Mouse (Mus musculus): ENCODE data around the gene Mybbp1a. TPM values are rescaled to one million over a fixed set of nuclear protein-coding genes. Genes with fewer than 3 reads are reported as not detected.
"Not testable (repeated sequence)": the region's sequence is repeated elsewhere in the genome, so short reads cannot be mapped to it uniquely, and the experiment has no call there.

Gene Mybbp1a
- total RNA-seq, 4 experiments from 2014 or later: 54.6 to 66.0 (median 57.1) TPM

DNA sequence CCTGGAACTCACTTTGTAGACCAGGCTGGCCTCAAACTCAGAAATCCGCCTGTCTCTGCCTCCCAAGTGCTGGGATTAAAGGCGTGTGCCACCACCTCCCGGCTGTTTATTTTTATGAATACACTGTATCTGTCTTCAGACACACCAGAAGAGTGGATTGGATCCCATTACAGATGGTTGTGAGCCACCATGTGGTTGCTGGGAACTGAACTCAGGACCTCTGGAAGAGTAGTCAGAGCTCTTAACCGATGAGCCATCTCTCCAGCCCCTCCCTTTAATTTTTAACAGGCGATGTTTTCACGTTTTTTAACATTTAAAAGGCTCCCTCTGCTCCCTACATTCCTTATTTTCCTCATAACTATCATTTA lies 574 bp upstream of the Mybbp1a start:
- not testable (repeated sequence) for DNase-seq (ENCODE audit: low spot score in 2 of 2)

DNA sequence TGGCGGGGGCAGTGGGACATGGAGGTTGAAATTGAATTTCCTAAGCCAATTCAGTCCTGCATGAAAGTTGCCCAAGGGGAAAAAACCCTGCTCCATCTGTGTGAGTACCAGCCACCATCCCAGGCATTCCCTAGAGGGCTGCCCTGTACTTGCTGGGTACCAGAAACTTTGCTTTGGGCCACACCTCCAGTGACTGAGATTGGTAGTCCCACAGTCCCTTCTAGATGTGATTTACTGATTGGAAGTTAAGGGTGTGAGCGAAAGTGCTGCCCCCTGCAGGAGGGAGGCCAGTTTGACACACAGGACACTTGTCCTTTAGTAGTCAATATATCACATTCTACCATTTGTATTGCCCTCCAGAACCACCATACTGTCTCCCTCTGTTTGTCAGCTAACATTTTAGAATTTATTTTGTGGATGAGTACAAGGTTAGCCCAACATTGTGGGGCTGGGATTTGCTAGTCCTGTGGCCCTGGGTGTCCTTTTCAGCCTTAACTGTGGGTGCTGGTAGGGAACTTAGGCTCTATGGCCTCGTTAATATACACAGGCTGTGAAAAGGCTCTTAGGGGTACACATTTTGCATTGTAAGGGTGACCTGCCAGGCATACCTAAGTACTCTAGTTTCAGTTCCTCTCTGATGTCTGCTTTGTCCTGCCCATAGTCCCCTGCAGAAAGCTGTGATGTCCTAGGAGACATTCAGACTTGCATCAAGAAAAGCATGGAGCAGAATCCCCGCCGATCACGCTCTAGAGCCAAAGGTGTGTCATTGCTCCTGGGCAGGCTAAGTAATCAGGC lies 5.4 kb downstream of the Mybbp1a start:
- DNase-seq (ENCODE audit: low spot score in 2 of 2): no peak

- DNase-seq (ENCODE audit: low spot score in 2 of 2): no peak
These were observed 6.3 kb downstream of the Mybbp1a start for GRCm38 (mm10) chr11:72447475-72447874.

DNA sequence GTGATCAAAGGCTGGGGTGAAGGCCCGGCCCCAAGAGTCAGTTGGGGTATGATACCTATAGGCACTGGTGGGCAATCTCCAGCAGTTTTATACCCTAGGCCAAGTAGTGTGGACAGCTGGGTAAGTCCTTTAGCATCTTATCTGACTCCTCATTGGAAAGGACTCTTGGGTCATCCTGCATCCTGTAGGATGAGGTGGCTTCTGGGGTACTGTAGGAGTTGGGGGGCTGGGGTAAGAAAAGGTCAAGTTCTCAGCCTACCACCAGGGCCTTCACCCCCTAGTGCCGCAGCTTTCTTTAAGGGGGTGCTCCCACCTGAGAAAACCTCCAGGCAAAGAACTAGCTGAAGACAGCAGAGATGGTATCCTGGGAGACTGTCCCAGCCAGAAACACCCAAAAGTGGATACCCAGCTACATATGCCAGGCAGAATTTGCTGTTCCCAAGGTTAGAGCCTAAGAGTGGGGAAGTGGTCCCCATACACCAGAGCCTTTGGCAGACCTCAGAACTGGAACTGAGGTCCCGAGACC lies 11.0 kb downstream of the Mybbp1a start:
- DNase-seq (ENCODE audit: low spot score in 2 of 2): no peak

DNA sequence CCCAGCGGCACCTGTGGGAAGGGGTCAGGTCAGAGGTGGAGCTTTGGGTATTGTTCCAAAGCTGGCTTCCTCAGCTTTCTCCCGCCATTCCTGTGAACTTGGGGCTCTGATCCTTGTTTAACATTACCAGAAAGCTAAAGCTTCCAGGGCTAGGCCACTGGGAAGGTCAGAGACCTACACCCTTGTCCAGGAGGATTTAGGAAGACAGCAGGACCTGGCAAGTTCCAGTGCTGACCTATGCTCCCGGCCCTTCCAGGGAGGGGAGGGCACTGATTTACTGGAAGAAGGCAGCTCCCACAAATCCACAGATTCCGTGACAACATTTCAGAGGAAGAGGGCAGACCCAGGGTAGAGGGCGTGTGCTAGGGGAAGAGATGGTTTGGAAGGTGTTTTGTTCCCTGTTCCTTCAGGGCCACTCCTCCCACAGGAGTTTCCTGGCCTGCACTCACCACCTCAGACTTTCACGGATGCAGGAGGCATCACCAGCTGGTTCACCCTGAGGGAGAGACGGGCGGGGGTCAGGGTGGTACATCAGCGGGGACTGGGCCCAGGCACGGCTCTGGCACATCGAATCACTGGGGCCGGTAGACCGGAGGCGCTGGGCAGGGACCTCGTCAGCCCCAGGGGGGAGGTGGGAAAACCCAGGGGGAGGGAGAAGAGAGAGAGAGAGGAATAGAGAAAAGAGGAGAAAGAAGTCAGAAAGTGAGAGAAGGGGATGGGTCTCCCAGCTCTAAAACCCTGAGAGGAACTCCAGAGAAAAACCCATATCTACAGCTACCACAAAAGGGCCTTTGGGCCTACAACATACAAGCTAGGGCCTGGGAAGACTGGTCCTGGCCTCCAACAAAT lies 12.2 kb downstream of the Mybbp1a start:
- no peak for DNase-seq (ENCODE audit: low spot score in 2 of 2)

DNA sequence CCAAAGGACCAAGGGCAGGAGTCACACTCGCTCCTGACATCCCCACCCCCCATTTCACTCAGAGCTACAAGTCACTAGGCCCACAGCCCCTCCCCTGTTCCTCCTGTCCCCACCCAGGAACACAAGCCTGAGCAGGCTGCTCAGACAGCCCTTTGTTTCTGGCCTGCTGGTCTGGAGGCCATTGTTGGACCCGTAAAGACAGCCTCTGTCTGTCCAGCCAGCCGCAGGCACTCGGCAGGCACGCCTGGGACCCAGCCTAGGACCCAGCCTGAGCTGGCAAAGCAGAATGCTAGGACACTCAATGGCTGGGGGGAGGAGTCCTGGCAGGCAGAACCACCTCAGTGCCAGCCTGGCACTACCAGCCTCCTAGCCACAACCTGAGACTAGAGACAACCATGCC lies 14.5 kb downstream of the Mybbp1a start:
- no peak for DNase-seq (ENCODE audit: low spot score in 2 of 2)

- no peak for DNase-seq (ENCODE audit: low spot score in 2 of 2)
These were observed 16.9 kb downstream of the Mybbp1a start for GRCm38 (mm10) chr11:72457995-72458496.

DNA sequence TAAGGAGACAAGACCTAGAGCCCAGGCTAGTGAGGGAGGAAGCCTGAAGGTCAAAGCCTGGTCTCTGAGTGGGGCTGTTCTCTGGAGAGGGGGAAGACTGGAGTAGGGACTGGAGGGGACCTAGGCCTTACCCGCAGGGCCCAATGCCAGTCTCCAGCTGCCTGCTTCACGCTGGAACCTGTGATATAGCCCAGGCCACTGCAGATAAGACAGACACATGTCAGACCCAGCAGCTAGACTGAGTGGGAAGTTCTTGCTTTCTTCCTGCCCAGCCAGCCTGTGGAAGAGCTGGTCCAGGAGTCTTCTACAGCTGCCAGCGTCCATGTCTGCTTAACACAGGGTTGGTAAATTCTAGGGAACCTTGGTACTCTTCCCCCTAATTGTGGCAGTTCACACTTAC lies 17.3 kb downstream of the Mybbp1a start:
- no peak for DNase-seq (ENCODE audit: low spot score in 2 of 2)

- no peak for DNase-seq (ENCODE audit: low spot score in 2 of 2)
These were observed 20.4 kb downstream of the Mybbp1a start for GRCm38 (mm10) chr11:72461500-72461981.

DNA sequence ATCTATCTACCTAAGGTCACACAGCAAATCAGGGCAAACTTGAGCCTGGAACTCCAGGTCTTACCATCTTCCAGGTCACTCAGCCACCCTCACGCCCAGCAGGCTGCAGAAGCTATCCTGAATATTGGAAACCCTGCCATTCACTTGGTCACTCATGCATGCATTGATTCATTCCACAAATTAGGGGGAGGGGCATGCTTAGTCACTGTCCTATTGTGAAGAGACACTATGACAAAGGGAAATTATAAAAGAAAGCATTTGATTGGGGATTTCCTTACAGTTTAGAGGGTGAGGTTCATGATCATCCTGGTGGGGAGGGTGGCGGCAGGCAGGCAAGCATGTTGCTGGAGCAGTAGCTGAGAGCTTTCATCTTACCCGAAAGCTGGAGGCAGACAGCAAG lies 23.7 kb downstream of the Mybbp1a start:
- DNase-seq (ENCODE audit: low spot score in 2 of 2): no peak

DNA sequence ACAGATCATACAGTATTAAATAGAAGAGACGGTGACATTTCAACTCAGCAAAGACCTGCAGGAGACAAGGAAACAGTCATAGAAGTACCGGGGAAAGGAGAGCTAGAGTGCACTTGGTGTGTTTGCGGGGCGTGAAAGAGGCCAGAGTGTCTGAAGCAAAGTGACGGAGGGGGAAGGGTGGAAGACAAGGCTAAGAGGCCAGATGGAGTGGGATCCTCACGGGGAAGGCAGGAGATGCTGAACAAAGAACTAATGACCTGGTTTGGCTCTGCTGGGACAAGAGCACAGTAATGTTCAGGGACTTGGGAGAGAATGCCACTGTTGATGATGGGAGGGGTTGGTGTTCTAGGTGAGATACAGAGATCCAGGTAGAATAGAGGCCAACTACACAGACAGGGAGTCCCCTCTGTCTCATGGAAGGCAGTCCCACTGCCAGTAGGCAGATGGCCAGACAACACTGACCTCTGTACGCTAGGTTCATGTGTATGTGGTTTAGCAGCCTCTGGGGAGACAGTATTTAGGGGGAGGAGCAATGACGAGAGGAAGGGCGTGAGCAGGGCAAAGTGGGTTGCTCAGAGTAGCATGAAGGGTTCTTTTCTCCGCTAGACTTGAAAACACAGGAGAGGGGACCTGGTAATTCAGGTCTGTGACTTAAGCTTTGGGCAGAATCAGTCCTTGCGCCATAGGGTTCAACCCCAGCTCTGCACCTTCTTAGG lies 25.0 kb downstream of the Mybbp1a start:
- no peak for DNase-seq (ENCODE audit: low spot score in 2 of 2)

DNA sequence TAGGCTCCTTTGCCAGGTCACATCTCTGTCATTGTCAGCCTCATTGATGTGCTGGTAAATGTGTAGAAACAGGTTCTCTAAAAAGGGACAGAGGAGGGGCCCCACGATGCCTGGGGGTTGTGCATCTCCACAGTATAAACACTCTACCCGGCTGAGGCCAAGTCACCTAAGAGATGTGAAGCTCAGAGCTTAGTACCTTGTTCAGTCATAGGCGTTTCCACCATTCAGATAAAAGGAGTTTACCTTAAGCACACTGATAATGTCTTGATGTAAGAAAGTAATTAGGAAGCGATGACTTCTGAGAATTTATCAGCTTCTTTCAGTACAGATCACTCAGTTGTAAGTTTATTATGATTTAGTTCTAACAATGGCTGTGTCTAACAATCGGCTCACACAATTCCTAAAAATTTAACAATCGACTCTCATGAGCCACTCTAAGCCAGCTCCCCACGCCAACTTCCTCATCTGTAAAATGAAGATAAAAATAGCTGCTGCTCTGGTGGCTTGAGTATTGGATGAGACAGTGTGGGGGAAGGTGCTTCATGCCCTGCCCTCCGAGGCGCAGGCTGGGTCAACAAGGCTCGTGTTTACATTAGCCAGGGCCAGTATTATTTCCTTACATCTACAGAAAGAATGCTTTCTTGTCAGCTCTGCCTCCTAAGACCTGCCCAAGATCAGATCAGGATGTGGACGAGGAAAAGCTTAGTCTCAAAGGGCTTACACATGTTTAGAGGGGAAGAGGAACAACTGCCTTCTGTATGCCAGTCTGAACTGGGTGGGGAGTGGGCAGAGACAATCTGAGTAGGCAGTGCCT lies 25.7 kb downstream of the Mybbp1a start:
- no peak for DNase-seq (ENCODE audit: low spot score in 2 of 2)

GRCm38 (mm10) chr11:72468525-72468924 lies 27.4 kb downstream of the Mybbp1a start:
- no peak for DNase-seq (ENCODE audit: low spot score in 2 of 2)

DNA sequence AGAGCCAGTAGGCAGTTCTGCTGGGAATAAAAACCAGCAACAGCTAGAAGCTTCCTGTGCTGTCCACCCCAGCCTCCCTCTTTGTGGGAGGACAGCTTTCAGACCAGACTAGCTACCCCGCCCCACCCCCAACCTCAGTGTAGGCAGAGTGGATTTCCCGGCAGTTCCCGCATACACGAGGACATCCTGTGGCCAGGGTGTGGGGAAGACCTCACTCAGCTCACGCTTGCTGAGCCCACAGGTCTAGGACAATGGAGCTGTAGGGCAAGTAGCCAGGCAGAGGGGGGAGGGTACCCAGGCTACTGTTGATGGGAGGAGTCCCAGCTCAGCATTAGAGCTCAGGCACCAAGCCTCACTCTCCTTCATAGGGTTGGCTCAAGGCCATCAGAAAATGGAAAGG lies 28.1 kb downstream of the Mybbp1a start:
- peak in 1 of 2 experiments; percentile 49 for DNase-seq (ENCODE audit: low spot score in 2 of 2)

DNA sequence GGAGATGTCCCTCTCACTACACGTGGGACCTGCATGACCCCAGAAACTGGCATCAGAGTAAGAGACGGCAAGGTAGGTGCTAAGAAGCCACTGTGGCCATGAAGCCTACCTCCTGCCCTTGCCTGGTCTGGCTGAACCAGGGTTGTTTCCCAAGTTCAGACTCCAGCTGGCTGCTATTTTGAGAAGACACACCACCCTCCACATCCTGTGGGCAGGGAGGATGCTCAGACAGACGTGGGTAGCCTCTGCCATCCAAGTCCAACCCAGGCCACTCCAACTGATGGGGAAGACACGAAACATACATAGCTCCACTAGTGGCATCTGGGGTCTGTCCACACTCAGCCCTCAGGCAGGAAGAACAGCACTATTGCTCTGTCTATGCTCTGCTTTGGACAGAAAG lies 28.8 kb downstream of the Mybbp1a start:
- DNase-seq (ENCODE audit: low spot score in 2 of 2): no peak

DNA sequence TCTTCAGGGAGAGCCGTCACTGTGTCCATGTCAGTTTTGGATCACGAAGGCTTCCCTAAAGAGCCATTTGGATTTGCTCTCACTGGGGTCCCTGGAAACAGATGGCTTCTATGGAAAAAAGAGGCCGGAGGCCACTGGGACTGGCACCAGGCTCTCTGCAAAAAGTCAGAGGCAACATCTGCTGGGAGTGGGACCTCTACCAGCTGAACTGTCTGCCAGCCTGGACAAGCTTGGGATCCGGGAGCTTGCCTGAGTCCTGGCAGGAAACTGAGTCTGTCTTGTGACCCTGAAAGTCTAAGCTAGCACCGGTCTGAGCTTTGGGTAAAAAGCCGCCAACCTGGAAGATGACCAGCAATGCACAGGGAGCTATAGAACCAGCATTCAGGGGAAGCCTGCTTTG lies 30.2 kb downstream of the Mybbp1a start:
- no peak for DNase-seq (ENCODE audit: low spot score in 2 of 2)

DNA sequence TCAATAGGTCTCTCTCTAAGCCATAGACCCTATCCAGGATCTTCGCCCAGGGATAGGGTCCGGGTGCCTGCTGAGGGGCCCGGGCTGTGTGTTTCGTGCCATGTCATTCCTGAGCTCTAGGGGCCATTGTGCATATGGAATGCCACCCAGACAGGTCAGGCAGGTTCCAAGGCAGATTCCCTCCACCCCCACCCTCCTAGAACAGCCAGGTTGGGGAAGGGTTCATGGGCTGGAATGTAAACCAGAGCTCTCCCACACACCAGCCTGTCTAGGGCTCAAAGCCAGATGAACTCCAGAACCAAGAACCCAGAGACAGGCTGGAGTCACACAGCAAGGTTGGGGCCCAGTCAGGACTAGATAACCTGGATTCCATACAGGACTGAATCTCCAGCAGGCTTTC lies 32.4 kb downstream of the Mybbp1a start:
- no peak for DNase-seq (ENCODE audit: low spot score in 2 of 2)

DNA sequence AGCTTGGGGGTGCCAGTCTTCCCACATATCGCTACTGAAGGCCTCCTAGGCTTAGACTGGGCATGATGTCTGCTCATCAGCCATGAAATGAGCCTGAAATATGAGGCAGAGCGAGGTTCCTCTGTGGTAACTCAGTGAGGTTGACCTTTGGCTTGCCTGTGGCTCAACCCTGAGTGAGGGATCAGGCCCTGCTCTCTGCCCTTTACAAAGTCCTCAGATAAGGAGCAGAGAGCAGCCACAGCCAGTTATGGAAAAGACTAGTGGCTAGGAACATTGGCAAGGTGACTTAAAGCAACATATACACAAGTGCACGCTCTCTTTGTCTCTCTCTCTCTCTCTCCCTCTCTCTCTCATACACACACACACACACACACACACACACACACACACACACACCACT lies 33.8 kb downstream of the Mybbp1a start:
- no peak for DNase-seq (ENCODE audit: low spot score in 2 of 2)

DNA sequence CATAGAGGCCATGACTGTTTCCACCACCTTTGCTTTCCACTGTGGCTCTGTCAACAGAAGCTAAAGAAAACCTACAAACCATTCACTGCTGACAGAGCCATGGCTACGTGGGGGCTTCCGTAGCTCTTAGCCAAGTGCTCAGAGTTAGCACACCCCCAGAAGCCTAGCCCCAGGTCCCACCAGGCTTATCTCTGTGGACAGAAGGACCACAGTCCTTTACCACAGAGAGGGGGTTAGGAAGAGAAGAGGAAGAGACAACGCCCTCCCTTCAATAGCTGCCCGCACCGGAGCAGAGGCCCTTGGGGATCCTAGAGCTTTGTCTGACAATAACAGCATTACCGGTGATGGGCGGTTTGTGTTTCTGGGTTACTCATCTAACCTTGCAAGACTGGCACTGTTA lies 34.3 kb downstream of the Mybbp1a start:
- no peak for DNase-seq (ENCODE audit: low spot score in 2 of 2)

GRCm38 (mm10) chr11:72476074-72476625 lies 35.0 kb downstream of the Mybbp1a start:
- DNase-seq (ENCODE audit: low spot score in 2 of 2): no peak

All from gastrocnemius, adult 8-10 months (tissue).